Mouse (Mus musculus) forebrain, embryonic 16.5 days (tissue): ENCODE measurements around the gene Rps6ka4. TPM values are rescaled to one million over a fixed set of nuclear protein-coding genes. Genes with fewer than 3 reads are reported as not detected.

Experiments used
- ATAC-seq: fragments of 200-750 bp; cut with Nextera tagmentation; 2 replicates; pipeline ENCODE4 v1.8.0; 2017; ENCODE audit warnings: mild to moderate bottlenecking, moderate library complexity
- H3K27ac ChIP-seq: fragments of 300-500 bp; sonication (generic); 2 replicates; pipeline ENCODE4 v1.5.1; 2014; ENCODE audit warnings: low read length, control low read depth
- H3K27me3 ChIP-seq: fragments of 300-500 bp; sonication (generic); replicated peaks from 2 replicates; pipeline ENCODE4 v1.6.1; 2014; ENCODE audit warnings: low read length; ENCODE audit not compliant: control insufficient read depth, insufficient read depth
- H3K36me3 ChIP-seq: fragments of 300-500 bp; sonication (generic); 2 replicates; pipeline ENCODE4 v1.6.1; 2014; ENCODE audit not compliant: control insufficient read depth, insufficient read depth
- H3K4me1 ChIP-seq: fragments of 300-500 bp; sonication (generic); replicated peaks from 2 replicates; pipeline ENCODE4 v1.6.1; 2014; ENCODE audit warnings: low read length; ENCODE audit not compliant: control insufficient read depth, insufficient read depth
- H3K4me2 ChIP-seq: fragments of 300-500 bp; sonication (generic); 2 replicates; pipeline ENCODE4 v1.6.1; 2014; ENCODE audit warnings: mild to moderate bottlenecking, low read length, control low read depth
- H3K4me3 ChIP-seq: fragments of 300-500 bp; sonication (generic); replicated peaks from 2 replicates; pipeline ENCODE4 v1.5.1; 2014; ENCODE audit warnings: mild to moderate bottlenecking, low read length, control low read depth
- H3K9ac ChIP-seq: fragments of 300-500 bp; sonication (generic); replicated peaks from 2 replicates; pipeline ENCODE4 v1.6.1; 2014; ENCODE audit warnings: low read depth, low read length, control low read depth
- H3K9me3 ChIP-seq: fragments of 300-500 bp; sonication (generic); 2 replicates; pipeline ENCODE4 v1.6.1; 2016; ENCODE audit warnings: low read length; ENCODE audit not compliant: control insufficient read depth
- WGBS: fragments of 180-500 bp; shearing (Covaris S2); extraction: QIAGEN DNeasy Blood & Tissue Kit; methylation state at CpG from one replicate; pipeline ENCODE4 v1.1.7; 2014; 5-methylcytosine and 5-hydroxymethylcytosine counted together
- microRNA-seq: library from miRNA; unstranded; fragments of <30 nt; microRNA quantifications from one replicate; pipeline ENCODE4, GENCODE M21; 2017
- polyA plus RNA-seq: library from polyadenylated mRNA; unstranded; fragments of >200 nt; fragmentation: Nextera tagmentation; extraction: Ambion mirVana; gene quantifications from 2 replicates; pipeline ENCODE4 v1.2.1, GENCODE M21; 2015

Rps6ka4 gene
- polyA plus RNA-seq, 1 experiment from 2014 or later, result 9.7 TPM

DNA sequence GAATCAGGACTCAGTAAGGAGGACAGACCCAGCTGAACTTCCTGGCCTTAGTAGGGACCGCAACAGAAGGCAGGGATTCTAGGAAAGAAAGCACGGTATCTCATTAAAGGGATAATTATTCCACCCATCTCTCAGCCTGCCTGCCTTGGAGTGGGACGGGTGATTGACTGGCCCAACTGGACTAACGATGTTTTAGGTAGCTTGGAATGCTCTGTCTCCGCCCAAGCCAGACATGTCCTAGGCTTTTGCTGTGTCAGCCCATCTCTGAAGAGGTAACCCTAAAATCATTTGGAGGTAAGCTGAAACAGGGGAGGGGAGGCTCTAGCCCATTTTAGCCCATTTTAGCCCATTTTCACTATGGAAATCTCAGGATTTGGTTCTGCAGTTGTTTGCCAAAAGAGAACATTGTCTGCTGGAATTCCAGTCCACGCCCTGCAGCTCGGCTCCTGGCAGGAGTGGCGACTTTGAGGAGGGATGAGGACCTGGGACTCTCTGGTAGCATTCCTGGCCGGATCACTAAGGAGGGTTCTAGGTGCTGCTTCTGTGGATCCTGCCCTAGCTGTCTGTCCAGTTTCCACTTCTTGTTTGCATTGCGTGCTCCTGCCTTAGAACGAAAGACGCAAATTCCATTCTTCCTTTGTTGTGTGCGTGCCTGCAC is 19.8 kb downstream of the Rps6ka4 start:
- Histone ChIP-seq H3K27ac (no peak overlapping the region), H3K4me2 (no peak overlapping the region), H3K4me3 (no peak overlapping the region), H3K36me3 (no peaks in the 10 kb centered on the region), H3K27me3 (no peaks in the 10 kb centered on the region), H3K9ac (no peak overlapping the region), H3K9me3 (no peaks in the 10 kb centered on the region; the same call in 1 of the 2 replicates), H3K4me1 (no peaks in the 10 kb centered on the region)
- no peak for ATAC-seq
- 71% methylated on average over 13 of the region's 13 CpGs for WGBS

DNA sequence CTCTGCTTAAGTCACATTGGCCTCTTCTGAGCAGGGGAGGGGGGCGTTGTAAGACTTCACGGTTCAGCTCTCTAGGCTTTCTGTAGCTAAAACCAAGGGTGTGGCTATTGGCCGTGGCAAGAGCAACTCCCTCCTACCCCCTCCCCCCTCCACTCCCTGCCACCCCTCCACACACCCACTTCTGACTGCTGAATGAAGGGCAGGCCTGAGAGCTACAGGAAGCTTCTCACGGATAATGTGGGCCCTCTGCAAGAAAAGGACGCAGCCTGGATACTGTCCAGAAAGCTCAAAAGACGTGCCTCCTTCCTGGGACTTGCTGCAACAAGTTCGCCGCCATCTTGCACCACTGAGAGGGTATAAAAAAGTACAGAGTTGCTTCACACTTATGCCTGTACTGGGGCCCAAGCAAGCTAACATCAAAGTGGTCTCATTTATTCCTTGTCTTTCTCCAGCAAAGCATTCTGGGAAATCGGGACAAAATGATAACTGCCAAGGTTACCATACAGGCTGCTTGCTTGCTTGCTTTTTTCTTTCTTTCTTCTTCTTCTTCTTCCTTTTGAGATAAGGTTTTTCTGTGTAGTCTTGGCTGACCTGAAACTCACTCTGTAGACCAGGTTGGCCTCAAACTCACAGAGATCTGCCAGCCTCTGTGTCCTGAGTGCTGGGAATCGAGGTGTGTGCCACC is 21.2 kb downstream of the Rps6ka4 start:
- no peaks in the 10 kb centered on the region for H3K4me1 ChIP-seq
- 40% methylated on average over 10 of the region's 10 CpGs for WGBS
- no peaks in the 10 kb centered on the region for H3K36me3 ChIP-seq
- H3K4me2 ChIP-seq, result no peak overlapping the region
- ATAC-seq, result no peak
- H3K4me3 ChIP-seq, result no peak overlapping the region
- no peak overlapping the region for H3K27ac ChIP-seq
- H3K27me3 ChIP-seq, result no peaks in the 10 kb centered on the region
- H3K9me3 ChIP-seq, result no peaks in the 10 kb centered on the region; the same call in 1 of the 2 replicates
- no peak overlapping the region for H3K9ac ChIP-seq

DNA sequence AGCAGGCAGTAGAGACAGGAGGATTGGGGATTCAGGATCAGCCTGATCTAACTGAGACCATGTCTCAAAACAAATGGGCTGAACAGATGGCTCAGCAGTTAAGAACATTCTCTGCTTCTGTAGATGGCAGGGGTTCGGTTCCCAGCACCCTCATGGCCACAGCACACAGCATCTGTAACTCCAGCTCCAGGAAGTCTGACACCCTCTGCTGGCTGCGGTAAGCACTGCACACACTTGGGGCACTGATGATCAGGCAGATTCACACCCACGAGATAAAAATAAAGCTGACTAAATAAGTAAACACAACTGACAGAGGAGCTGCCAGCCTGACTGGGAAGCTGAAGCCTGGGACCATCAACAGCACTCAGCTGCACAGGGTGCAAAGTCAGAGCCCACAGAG is 25.5 kb downstream of the Rps6ka4 start:
- Histone ChIP-seq H3K36me3 (no peaks in the 10 kb centered on the region), H3K27ac (no peak overlapping the region), H3K9me3 (no peaks in the 10 kb centered on the region), H3K9ac (no peak overlapping the region), H3K4me1 (no peaks in the 10 kb centered on the region; the same call in 1 of the 2 replicates), H3K4me3 (no peak overlapping the region), H3K27me3 (no peaks in the 10 kb centered on the region), H3K4me2 (no peak overlapping the region)
- WGBS, result 91% methylated on average over 3 of the region's 3 CpGs
- ATAC-seq, result no peak

DNA sequence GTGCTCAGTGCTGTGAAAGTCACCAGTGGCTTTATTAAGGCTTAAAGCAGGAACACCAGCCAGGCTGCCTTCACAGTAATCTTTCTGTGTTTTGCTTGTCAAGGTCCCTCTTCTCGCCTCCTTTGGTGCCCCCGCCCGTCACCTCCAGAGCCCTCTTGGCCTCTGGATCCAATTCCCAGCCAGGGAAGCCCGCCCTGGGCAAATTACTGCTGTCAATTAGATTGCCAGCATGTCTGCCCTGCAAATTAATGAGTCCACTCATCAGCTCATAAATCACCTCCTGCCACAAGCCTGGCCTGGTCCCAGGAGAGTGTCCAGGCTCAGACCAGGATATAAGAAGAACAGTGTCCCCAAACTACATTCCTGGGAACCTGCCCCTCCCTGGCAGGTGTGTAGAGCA is 26.1 kb downstream of the Rps6ka4 start:
- no peaks in the 10 kb centered on the region for H3K36me3 ChIP-seq
- no peak for ATAC-seq
- no peaks in the 10 kb centered on the region for H3K9me3 ChIP-seq
- no peaks in the 10 kb centered on the region for H3K27me3 ChIP-seq
- no peak overlapping the region for H3K27ac ChIP-seq
- no peak overlapping the region for H3K4me2 ChIP-seq
- WGBS, result 46% methylated on average over 4 of the region's 4 CpGs
- no peak overlapping the region for H3K9ac ChIP-seq
- no peak overlapping the region for H3K4me3 ChIP-seq
- H3K4me1 ChIP-seq, result no peaks in the 10 kb centered on the region; the same call in 1 of the 2 replicates

Small RNA genes lying within 50 kb of the gene (microRNA-seq; reads per million reads assigned to microRNA genes)
- not detected for gene Mir5046

Other genes starting within 250 kb of the Rps6ka4 start
- 0.68 and 1.1 TPM in 2 replicates for gene Ccdc88b, start 17.6 kb upstream of the Rps6ka4 start, polyA plus RNA-seq
- 104 and 116 TPM in 2 replicates for gene Trmt112, start 69.1 kb upstream of the Rps6ka4 start, polyA plus RNA-seq
- 244 and 272 TPM in 2 replicates for gene Prdx5, start 69.5 kb upstream of the Rps6ka4 start, polyA plus RNA-seq
- 16.1 and 18.8 TPM in 2 replicates for gene Esrra, start 81.2 kb upstream of the Rps6ka4 start, polyA plus RNA-seq
- 0.37 and 0.89 TPM in 2 replicates for gene Catsperz, start 84.7 kb upstream of the Rps6ka4 start, polyA plus RNA-seq
- 2.1 and 3.3 TPM in 2 replicates for gene Kcnk4, start 93.9 kb upstream of the Rps6ka4 start, polyA plus RNA-seq
- 87.9 and 88.4 TPM in 2 replicates for gene Bad, start 101.2 kb upstream of the Rps6ka4 start, polyA plus RNA-seq
- 46.3 and 52.5 TPM in 2 replicates for gene Gpr137, start 101.8 kb upstream of the Rps6ka4 start, polyA plus RNA-seq
- gene Ppp1r14b, start 134.3 kb upstream of the Rps6ka4 start, polyA plus RNA-seq, result 132 and 140 TPM in 2 replicates
- 11.5 and 12.3 TPM in 2 replicates for gene Plcb3, start 135.8 kb upstream of the Rps6ka4 start, polyA plus RNA-seq
- gene Fkbp2, start 139.9 kb upstream of the Rps6ka4 start, polyA plus RNA-seq, result 73.8 and 101 TPM in 2 replicates
- gene Vegfb, start 147.0 kb upstream of the Rps6ka4 start, polyA plus RNA-seq, result 42.5 and 44.6 TPM in 2 replicates
- 18.3 and 23.3 TPM in 2 replicates for gene Dnajc4, start 151.9 kb upstream of the Rps6ka4 start, polyA plus RNA-seq
- gene Nudt22, start 155.5 kb upstream of the Rps6ka4 start, polyA plus RNA-seq, result 15.5 and 16.0 TPM in 2 replicates
- 12.5 and 17.9 TPM in 2 replicates for gene Trpt1, start 155.5 kb upstream of the Rps6ka4 start, polyA plus RNA-seq
- gene Fermt3, start 178.8 kb upstream of the Rps6ka4 start, polyA plus RNA-seq, result 3.3 and 3.8 TPM in 2 replicates
- gene Stip1, start 199.3 kb upstream of the Rps6ka4 start, polyA plus RNA-seq, result 246 and 247 TPM in 2 replicates
- gene Macrod1, start 216.2 kb upstream of the Rps6ka4 start, polyA plus RNA-seq, result 4.0 and 5.3 TPM in 2 replicates